Mouse (Mus musculus) E14TG2a.4 (cell line): ENCODE results near the gene Katnal1.

Experiments used
- CTCF ChIP-seq: conservative IDR thresholded peaks from 2 replicates; pipeline ENCODE4 v1.5.1; 2014; ENCODE audit warnings: low read length
- NANOG ChIP-seq: IDR thresholded peaks from 2 replicates; pipeline ENCODE4 v1.6.1; 2014; ENCODE audit warnings: borderline replicate concordance, low read length, mixed read lengths
- POU5F1 ChIP-seq: IDR thresholded peaks from 2 replicates; pipeline ENCODE4 v1.6.1; 2014; ENCODE audit warnings: low read length, borderline replicate concordance

GRCm38 (mm10) chr5:148906305-148906704, 22.8 kb downstream of the Katnal1 start:
- TF ChIP-seq CTCF (no peak), POU5F1 (no peak), NANOG (no peak)
